Mouse (Mus musculus): ENCODE data around the gene Crkl. TPM values are rescaled to one million over a fixed set of nuclear protein-coding genes. Genes with fewer than 3 reads are reported as not detected.
A peak's percentile ranks its signal among the peaks of the same experiment; 100 is the strongest.

The Crkl gene
- polyA plus RNA-seq, 1 experiment from 2014 or later = 51.2 TPM

- peaks cover 18% of the 10 kb centered on the region for H3K4me1 ChIP-seq (ENCODE audit: control insufficient read depth, insufficient read depth, low read length)
- ATAC-seq (ENCODE audit: insufficient read depth, low FRiP score) = no peak
- H3K9me3 ChIP-seq (replicated peaks; ENCODE audit: control insufficient read depth, low read length) = no peaks in the 10 kb centered on the region
- H3K4me3 ChIP-seq (replicated peaks; ENCODE audit: low read length) = peak overlapping the region; percentile 78
- H3K9ac ChIP-seq (ENCODE audit: low read length) = peak overlapping the region; percentile 85
- peaks cover 6% of the 10 kb centered on the region; the same call in 1 of the 2 replicates for H3K36me3 ChIP-seq (ENCODE audit: control insufficient read depth, insufficient read depth, low read length)
- H3K27ac ChIP-seq (ENCODE audit: low read length) = peak overlapping the region; percentile 99
- 12% methylated on average over 17 of the region's 17 CpGs for WGBS
- H3K27me3 ChIP-seq (ENCODE audit: control insufficient read depth, insufficient read depth, low read length) = no peaks in the 10 kb centered on the region
- peak overlapping the region; percentile 89 for H3K4me2 ChIP-seq (ENCODE audit: low read depth, low read length)
Observed at GRCm38 (mm10) chr16:17529981-17530586, 78.3 kb downstream of the Crkl start.

GRCm38 (mm10) chr16:17530640-17531288 lies 79.0 kb downstream of the Crkl start, which contains the start of gene Thap7:
Gene Thap7, minus strand, starts transcription at chr16:17531136.
- Histone ChIP-seq H3K36me3 (ENCODE audit: control insufficient read depth, insufficient read depth, low read length) (peaks cover 6% of the 10 kb centered on the region; the same call in 1 of the 2 replicates), H3K4me3 (replicated peaks; ENCODE audit: low read length) (peak within 1 kb of the TSS; percentile 78), H3K27ac (ENCODE audit: low read length) (peak within 1 kb of the TSS; percentile 99), H3K9ac (ENCODE audit: low read length) (peak within 1 kb of the TSS; percentile 85), H3K4me2 (ENCODE audit: low read depth, low read length) (peak within 1 kb of the TSS; percentile 89), H3K27me3 (ENCODE audit: control insufficient read depth, insufficient read depth, low read length) (no peaks in the 10 kb centered on the region), H3K4me1 (ENCODE audit: control insufficient read depth, insufficient read depth, low read length) (peaks cover 18% of the 10 kb centered on the region), H3K9me3 (replicated peaks; ENCODE audit: control insufficient read depth, low read length) (no peaks in the 10 kb centered on the region)
- WGBS = under 1% methylated on average over 67 of the region's 67 CpGs
- ATAC-seq (ENCODE audit: insufficient read depth, low FRiP score) = peak; percentile 96

GRCm38 (mm10) chr16:17532271-17532670 lies 80.5 kb downstream of the Crkl start:
- Histone ChIP-seq H3K4me3 (replicated peaks; ENCODE audit: low read length) (no peak overlapping the region), H3K36me3 (ENCODE audit: control insufficient read depth, insufficient read depth, low read length) (peaks cover 3% of the 10 kb centered on the region; the same call in 1 of the 2 replicates), H3K4me1 (ENCODE audit: control insufficient read depth, insufficient read depth, low read length) (peaks cover 18% of the 10 kb centered on the region), H3K4me2 (ENCODE audit: low read depth, low read length) (no peak overlapping the region), H3K27ac (ENCODE audit: low read length) (no peak overlapping the region), H3K9me3 (replicated peaks; ENCODE audit: control insufficient read depth, low read length) (no peaks in the 10 kb centered on the region), H3K9ac (ENCODE audit: low read length) (0 out of 2 replicates have a peak overlapping the region, but pooled peaks have one; percentile 85), H3K27me3 (ENCODE audit: control insufficient read depth, insufficient read depth, low read length) (no peaks in the 10 kb centered on the region)
- WGBS = 61% methylated on average over 4 of the region's 4 CpGs
- ATAC-seq (ENCODE audit: insufficient read depth, low FRiP score) = no peak

GRCm38 (mm10) chr16:17532676-17533329 lies 81.0 kb downstream of the Crkl start:
- Histone ChIP-seq H3K27me3 (ENCODE audit: control insufficient read depth, insufficient read depth, low read length) (no peaks in the 10 kb centered on the region), H3K4me1 (ENCODE audit: control insufficient read depth, insufficient read depth, low read length) (peaks cover 18% of the 10 kb centered on the region), H3K9me3 (replicated peaks; ENCODE audit: control insufficient read depth, low read length) (no peaks in the 10 kb centered on the region), H3K9ac (ENCODE audit: low read length) (no peak overlapping the region), H3K36me3 (ENCODE audit: control insufficient read depth, insufficient read depth, low read length) (no peaks in the 10 kb centered on the region), H3K4me2 (ENCODE audit: low read depth, low read length) (no peak overlapping the region), H3K27ac (ENCODE audit: low read length) (no peak overlapping the region), H3K4me3 (replicated peaks; ENCODE audit: low read length) (no peak overlapping the region)
- WGBS = 68% methylated on average over 14 of the region's 14 CpGs
- ATAC-seq (ENCODE audit: insufficient read depth, low FRiP score) = no peak

- H3K9me3 ChIP-seq (replicated peaks; ENCODE audit: control insufficient read depth, low read length) = no peaks in the 10 kb centered on the region
- WGBS = 86% methylated on average over 3 of the region's 3 CpGs
- no peak overlapping the region for H3K4me3 ChIP-seq (replicated peaks; ENCODE audit: low read length)
- no peak overlapping the region for H3K4me2 ChIP-seq (ENCODE audit: low read depth, low read length)
- H3K27me3 ChIP-seq (ENCODE audit: control insufficient read depth, insufficient read depth, low read length) = no peaks in the 10 kb centered on the region; the same call in 1 of the 2 replicates
- H3K4me1 ChIP-seq (ENCODE audit: control insufficient read depth, insufficient read depth, low read length) = peaks cover 4% of the 10 kb centered on the region
- H3K36me3 ChIP-seq (ENCODE audit: control insufficient read depth, insufficient read depth, low read length) = no peaks in the 10 kb centered on the region
- H3K9ac ChIP-seq (ENCODE audit: low read length) = no peak overlapping the region
- ATAC-seq (ENCODE audit: insufficient read depth, low FRiP score) = no peak
- H3K27ac ChIP-seq (ENCODE audit: low read length) = no peak overlapping the region
Observed at GRCm38 (mm10) chr16:17536584-17536983, 84.8 kb downstream of the Crkl start.

Other genes with a start within 250 kb of the Crkl start
- 320 and 331 TPM in 2 replicates for gene Ube2l3, start 249.3 kb upstream of the Crkl start, polyA plus RNA-seq (2015; fragmentation: Nextera tagmentation; extraction: Ambion mirVana)
- 0.44 and 0.57 TPM in 2 replicates for gene Rimbp3, start 243.4 kb upstream of the Crkl start, polyA plus RNA-seq (2015; fragmentation: Nextera tagmentation; extraction: Ambion mirVana)
- gene Hic2, start 218.4 kb upstream of the Crkl start, polyA plus RNA-seq (2015; fragmentation: Nextera tagmentation; extraction: Ambion mirVana) = 4.5 and 4.9 TPM in 2 replicates
- 13.4 and 16.3 TPM in 2 replicates for gene Tmem191c, start 175.9 kb upstream of the Crkl start, polyA plus RNA-seq (2015; fragmentation: Nextera tagmentation; extraction: Ambion mirVana)
- gene Serpind1, start 120.6 kb upstream of the Crkl start, polyA plus RNA-seq (2015; fragmentation: Nextera tagmentation; extraction: Ambion mirVana) = 7.8 and 10.7 TPM in 2 replicates
- gene Snap29, start 46.0 kb upstream of the Crkl start, polyA plus RNA-seq (2015; fragmentation: Nextera tagmentation; extraction: Ambion mirVana) = 19.4 and 20.9 TPM in 2 replicates
- gene Pi4ka, start 45.7 kb upstream of the Crkl start, polyA plus RNA-seq (2015; fragmentation: Nextera tagmentation; extraction: Ambion mirVana) = 32.7 and 35.7 TPM in 2 replicates
- 2.1 and 3.1 TPM in 2 replicates for gene Aifm3, start 37.6 kb downstream of the Crkl start, polyA plus RNA-seq (2015; fragmentation: Nextera tagmentation; extraction: Ambion mirVana)
- gene Lztr1, start 56.7 kb downstream of the Crkl start, polyA plus RNA-seq (2015; fragmentation: Nextera tagmentation; extraction: Ambion mirVana) = 89.4 and 90.8 TPM in 2 replicates
- gene Thap7, start 79.1 kb downstream of the Crkl start, polyA plus RNA-seq (2015; fragmentation: Nextera tagmentation; extraction: Ambion mirVana) = 56.8 and 61.1 TPM in 2 replicates
- 0.34 and 0.51 TPM in 2 replicates for gene Lrrc74b, start 109.3 kb downstream of the Crkl start, polyA plus RNA-seq (2015; fragmentation: Nextera tagmentation; extraction: Ambion mirVana)
- gene P2rx6, start 109.9 kb downstream of the Crkl start, polyA plus RNA-seq (2015; fragmentation: Nextera tagmentation; extraction: Ambion mirVana) = 1.8 and 2.1 TPM in 2 replicates
- gene Slc7a4, start 131.2 kb downstream of the Crkl start, polyA plus RNA-seq (2015; fragmentation: Nextera tagmentation; extraction: Ambion mirVana) = 25.9 and 26.6 TPM in 2 replicates
- 24.7 and 25.3 TPM in 2 replicates for gene Smpd4, start 167.4 kb downstream of the Crkl start, polyA plus RNA-seq (2015; fragmentation: Nextera tagmentation; extraction: Ambion mirVana)
- gene Ccdc74a, start 194.5 kb downstream of the Crkl start, polyA plus RNA-seq (2015; fragmentation: Nextera tagmentation; extraction: Ambion mirVana) = 4.7 and 4.9 TPM in 2 replicates

Measured in stomach, embryonic 16.5 days (tissue).